17 mouse cellular contexts compared by ENCODE assay signal in genomic region chr2:166384583-166384982, GRCm38 (mm10).
A peak's percentile ranks its signal among the peaks of the same experiment; 100 is the strongest.
DNase-seq lines count a peak whose midpoint lies in the region; ATAC-seq lines count a peak whose summit lies in the region.
"Had no signal": no experiment of that assay in that cellular context is flagged by ENCODE, and none has a peak within 500 bp of the region (broad histone marks: within the 10 kb centered on the region; RNA-seq: fewer than 3 reads in every experiment).

No protein-coding gene starts in this region.

- H3K27ac ChIP-seq in forebrain, embryonic 11.5 days (ENCODE audit: low read depth, low read length): no peak overlapping the region
- H3K27ac ChIP-seq in hindbrain, embryonic 14.5 days: peak overlapping the region; percentile 79
- H3K27ac ChIP-seq in midbrain, embryonic 11.5 days (ENCODE audit: low read depth, low read length): peak overlapping the region; percentile 44; the same call in 1 of the 2 replicates

- no peak overlapping the region for H3K4me3 ChIP-seq in forebrain, embryonic 11.5 days (ENCODE audit: low read depth, low read length)
- H3K4me3 ChIP-seq in hindbrain, embryonic 14.5 days (replicated peaks; ENCODE audit: low read length): no peak overlapping the region
- H3K4me3 ChIP-seq in midbrain, embryonic 11.5 days (ENCODE audit: low read depth, low read length): no peak overlapping the region
- H3K4me3 ChIP-seq: erythroblast, embryonic 14.5 days; megakaryocyte, embryonic 14.5 days had no signal

- 0 out of 2 replicates have a peak overlapping the region, but pooled peaks have one; percentile 2 for H3K9ac ChIP-seq in forebrain, embryonic 11.5 days (ENCODE audit: low read length)
- peak overlapping the region; percentile 21; the same call in 1 of the 2 replicates for H3K9ac ChIP-seq in hindbrain, embryonic 14.5 days
- H3K9ac ChIP-seq in midbrain, embryonic 11.5 days (ENCODE audit: low read length): peak overlapping the region; percentile 28; the same call in 1 of the 2 replicates
- H3K9ac ChIP-seq: lung, embryonic 14.5 days had no signal

- no peaks in the 10 kb centered on the region for H3K27me3 ChIP-seq in forebrain, embryonic 11.5 days (ENCODE audit: control insufficient read depth, insufficient read depth, low read length)
- no peaks in the 10 kb centered on the region for H3K27me3 ChIP-seq in hindbrain, embryonic 14.5 days (ENCODE audit: control insufficient read depth, insufficient read depth, low read length)
- H3K27me3 ChIP-seq in midbrain, embryonic 11.5 days (ENCODE audit: control insufficient read depth, insufficient read depth, low read length): no peaks in the 10 kb centered on the region

- no peaks in the 10 kb centered on the region for H3K9me3 ChIP-seq in forebrain, embryonic 11.5 days (ENCODE audit: control insufficient read depth, low read length)
- H3K9me3 ChIP-seq in hindbrain, embryonic 14.5 days (ENCODE audit: control insufficient read depth, low read length): no peaks in the 10 kb centered on the region
- no peaks in the 10 kb centered on the region for H3K9me3 ChIP-seq in midbrain, embryonic 11.5 days (ENCODE audit: control insufficient read depth, low read length)
- H3K9me3 ChIP-seq: megakaryocyte, embryonic 14.5 days had no signal

- DNase-seq in brain, adult 2 months (ENCODE audit: low read depth, low spot score): peak; percentile 31
- DNase-seq in forebrain, embryonic 11.5 days (ENCODE audit: low spot score): no peak
- DNase-seq in hindbrain, embryonic 14.5 days (ENCODE audit: low spot score): peak; percentile 61
- DNase-seq in midbrain, embryonic 11.5 days (ENCODE audit: low spot score, missing footprints): no peak
- no peak for DNase-seq in right cerebral cortex, postnatal 4 days
- no peak for DNase-seq in cerebellum, postnatal 4 days (ENCODE audit: low spot score in 2 of 2)
- no peak for DNase-seq in Muller cell, postnatal 12 days (ENCODE audit: inconsistent ontology term)
- DNase-seq in left cerebral cortex, adult 18-20 months (ENCODE audit: low spot score in 2 of 2): no peak
- DNase-seq: B cell, adult 2 months; cerebellum, adult 9-10 months; left cerebral cortex, postnatal 4 days; lung, embryonic 14.5 days; thymus, postnatal 4 days had no signal

- H3K36me3 ChIP-seq in forebrain, embryonic 11.5 days (ENCODE audit: control insufficient read depth, insufficient read depth, low read length): no peaks in the 10 kb centered on the region
- H3K36me3 ChIP-seq in hindbrain, embryonic 14.5 days (replicated peaks; ENCODE audit: control insufficient read depth, insufficient read depth): no peaks in the 10 kb centered on the region
- H3K36me3 ChIP-seq in midbrain, embryonic 11.5 days (ENCODE audit: control insufficient read depth, insufficient read depth, low read length): no peaks in the 10 kb centered on the region
- H3K36me3 ChIP-seq: G1E had no signal

- ATAC-seq in forebrain, embryonic 11.5 days (replicated peaks; ENCODE audit: low FRiP score): no peak
- peak; percentile 58; the same call in 1 of the 2 replicates for ATAC-seq in hindbrain, embryonic 14.5 days (ENCODE audit: low FRiP score)
- peak; percentile 66; the same call in 1 of the 2 replicates for ATAC-seq in midbrain, embryonic 11.5 days (ENCODE audit: low FRiP score)
- ATAC-seq: inflammation-experienced regulatory T-cells, adult 6 months had no signal

- H3K4me2 ChIP-seq in forebrain, embryonic 11.5 days (ENCODE audit: low read depth, low read length, severe bottlenecking): no peak overlapping the region
- no peak overlapping the region; the same call in 1 of the 2 replicates for H3K4me2 ChIP-seq in hindbrain, embryonic 14.5 days (replicated peaks)
- H3K4me2 ChIP-seq in midbrain, embryonic 11.5 days: no peak overlapping the region
- H3K4me2 ChIP-seq: lung, embryonic 14.5 days had no signal

- WGBS in forebrain, embryonic 11.5 days: 48% methylated on average over 6 of the region's 6 CpGs
- 11% methylated on average over 6 of the region's 6 CpGs for WGBS in hindbrain, embryonic 14.5 days
- 33% methylated on average over 6 of the region's 6 CpGs for WGBS in midbrain, embryonic 11.5 days

- H3K4me1 ChIP-seq in forebrain, embryonic 11.5 days (replicated peaks; ENCODE audit: control insufficient read depth, insufficient read depth, low read length): peaks cover 7% of the 10 kb centered on the region
- peaks cover 30% of the 10 kb centered on the region for H3K4me1 ChIP-seq in hindbrain, embryonic 14.5 days (replicated peaks; ENCODE audit: control insufficient read depth, insufficient read depth, low read length)
- peaks cover 26% of the 10 kb centered on the region for H3K4me1 ChIP-seq in midbrain, embryonic 11.5 days (ENCODE audit: control insufficient read depth, insufficient read depth, low read length)
- H3K4me1 ChIP-seq: megakaryocyte, embryonic 14.5 days had no signal

Comparison
In these comparisons a context has a peak if more than half of its experiments do, and no peak if none do; other contexts are left out.
1. DNase-seq: peak in brain, adult 2 months (single experiment) and hindbrain, embryonic 14.5 days (single experiment); none in forebrain, embryonic 11.5 days (single experiment), midbrain, embryonic 11.5 days (single experiment), right cerebral cortex, postnatal 4 days (single experiment), cerebellum, postnatal 4 days (0 of 2), Muller cell, postnatal 12 days (single experiment) and left cerebral cortex, adult 18-20 months (0 of 2).
2. Peak in every context shown above with its lines, with median percentiles within 50 percentile points of each other: H3K9ac ChIP-seq.